Mouse (Mus musculus): Measurements from ENCODE around the gene 4921524J17Rik.

DNA sequence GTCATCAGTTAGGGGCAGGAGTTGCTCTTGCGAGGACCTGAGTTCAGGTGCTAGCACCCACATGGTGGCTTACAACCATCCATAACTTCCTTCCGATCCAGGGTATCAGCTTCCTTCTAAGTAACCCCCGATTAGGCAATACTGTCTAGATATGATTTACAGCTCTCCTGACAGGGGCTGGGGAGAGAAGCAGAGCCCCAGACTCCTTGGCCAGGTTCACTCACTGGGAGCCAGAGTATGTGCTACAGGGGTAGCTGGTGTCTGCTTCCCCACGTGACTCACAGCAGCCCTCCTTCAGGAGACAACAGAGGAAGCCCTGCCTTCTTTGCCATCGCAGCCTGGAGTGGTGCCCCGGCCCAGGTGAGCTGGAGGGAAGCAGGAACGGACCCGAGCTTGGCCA is 22.1 kb upstream of the 4921524J17Rik start:
- TF ChIP-seq EP300 (IDR thresholded peaks at IDR 0.05; ENCODE audit: insufficient read depth, low read depth, low read length) (no peak), POLR2A (IDR thresholded peaks at IDR 0.05; ENCODE audit: insufficient read depth, low read length) (no peak)

All from ES-Bruce4 (cell line).